Mouse (Mus musculus): Measurements from ENCODE around the gene Ptk7.

- TF ChIP-seq CTCF (IDR thresholded peaks at IDR 0.05; ENCODE audit: borderline replicate concordance, extremely low read depth, insufficient read depth, insufficient read length) (no peak), POLR2A (IDR thresholded peaks at IDR 0.05; ENCODE audit: borderline replicate concordance, extremely low read depth, insufficient read depth, insufficient read length, poor library complexity, severe bottlenecking) (no peak)
Observed at GRCm38 (mm10) chr17:46595336-46595735, 34.0 kb downstream of the Ptk7 start.
